Mouse (Mus musculus) monocyte, adult 5-6 weeks (primary cell): ENCODE data around the gene Gtf2a1. TPM values are rescaled to one million over a fixed set of nuclear protein-coding genes. Genes with fewer than 3 reads are reported as not detected.
"Not testable (repeated sequence)": the region's sequence is repeated elsewhere in the genome, so short reads cannot be mapped to it uniquely, and the experiment has no call there.

Source experiments
- ATAC-seq: fragments of 153-309, 156-312 bp; replicated peaks from 2 replicates; pipeline ENCODE4 v1.8.0; 2017; ENCODE audit warnings: mild to moderate bottlenecking; ENCODE audit not compliant: low TSS enrichment, insufficient number of reproducible peaks, severe bottlenecking, poor library complexity, low FRiP score
- total RNA-seq: library from RNA; stranded (forward); fragments of 200-1000, 200-491, 200-594 nt; gene quantifications from 3 replicates; pipeline ENCODE4 v1.2.3, GENCODE M21; 2017

Gene Gtf2a1
- total RNA-seq, 1 experiment from 2014 or later: 36.9 TPM

GRCm38 (mm10) chr12:91585206-91585605, 5.1 kb downstream of the Gtf2a1 start:
- peak; percentile 38 for ATAC-seq

GRCm38 (mm10) chr12:91583409-91583808, 6.9 kb downstream of the Gtf2a1 start:
- ATAC-seq: no peak

GRCm38 (mm10) chr12:91582362-91583002, 7.8 kb downstream of the Gtf2a1 start:
- no peak for ATAC-seq

- peak; percentile 51; the same call in 1 of the 2 replicates for ATAC-seq
Measured at GRCm38 (mm10) chr12:91581204-91582070, 8.8 kb downstream of the Gtf2a1 start.

- no peak for ATAC-seq
Measured at GRCm38 (mm10) chr12:91579665-91580064, 10.6 kb downstream of the Gtf2a1 start.

GRCm38 (mm10) chr12:91571708-91572107, 18.6 kb downstream of the Gtf2a1 start:
- no peak for ATAC-seq

GRCm38 (mm10) chr12:91569255-91569654, 21.0 kb downstream of the Gtf2a1 start:
- no peak for ATAC-seq

- no peak for ATAC-seq
Measured at GRCm38 (mm10) chr12:91567145-91567544, 23.1 kb downstream of the Gtf2a1 start.

- ATAC-seq: not testable (repeated sequence)
Measured at GRCm38 (mm10) chr12:91558152-91558551, 32.1 kb downstream of the Gtf2a1 start.

- ATAC-seq: not testable (repeated sequence)
Measured at GRCm38 (mm10) chr12:91557358-91558005, 32.8 kb downstream of the Gtf2a1 start.

GRCm38 (mm10) chr12:91551773-91552526, 38.3 kb downstream of the Gtf2a1 start:
- no peak for ATAC-seq

- ATAC-seq: no peak
Measured at GRCm38 (mm10) chr12:91549471-91549870, 40.8 kb downstream of the Gtf2a1 start.

GRCm38 (mm10) chr12:91540202-91540601, 50.1 kb downstream of the Gtf2a1 start:
- ATAC-seq: no peak

GRCm38 (mm10) chr12:91534514-91534913, 55.8 kb downstream of the Gtf2a1 start:
- peak; percentile 79 for ATAC-seq

- ATAC-seq: no peak
Measured at GRCm38 (mm10) chr12:91523626-91524025, 66.7 kb downstream of the Gtf2a1 start.

GRCm38 (mm10) chr12:91517808-91518207, 72.5 kb downstream of the Gtf2a1 start:
- no peak for ATAC-seq

- no peak for ATAC-seq
Measured at GRCm38 (mm10) chr12:91513980-91514379, 76.3 kb downstream of the Gtf2a1 start.

GRCm38 (mm10) chr12:91511766-91512165, 78.5 kb downstream of the Gtf2a1 start:
- no peak for ATAC-seq
